Mouse (Mus musculus) stomach, postnatal 0 days (tissue): ENCODE results near the gene Clec2h.

Experiments
- CTCF ChIP-seq: IDR thresholded peaks from 2 replicates; pipeline ENCODE4 v1.5.1; 2016; ENCODE audit warnings: antibody characterized with exemption, low read depth, mild to moderate bottlenecking, moderate library complexity
- EP300 ChIP-seq: optimal IDR thresholded peaks from 2 replicates; pipeline ENCODE3; 2016; ENCODE audit warnings: antibody characterized with exemption

GRCm38 (mm10) chr6:128624425-128624824 lies 37.8 kb upstream of the Clec2h start:
- TF ChIP-seq EP300: no peak
- no peak for TF ChIP-seq CTCF
